Mouse (Mus musculus) lung, postnatal 36 days (tissue): ENCODE measurements around the gene Gm10477.
"Not testable (repeated sequence)": the region's sequence is repeated elsewhere in the genome, so short reads cannot be mapped to it uniquely, and the experiment has no call there.

Source experiments
- DNase-seq: peaks from one replicate; pipeline ENCODE4 v3.0.0; 2022; ENCODE audit warnings: mixed read lengths

Gene Gm10477

GRCm38 (mm10) chrX:56524442-56524841 is at the start of gene Gm10477:
Gene Gm10477 (plus strand): TSS chrX:56524742.
- not testable (repeated sequence) for DNase-seq

- peak; percentile 59 for DNase-seq
Measured at GRCm38 (mm10) chrX:56477553-56477952, 47.0 kb upstream of the Gm10477 start.

- peak; percentile 19 for DNase-seq
Measured at GRCm38 (mm10) chrX:56481906-56482305, 42.6 kb upstream of the Gm10477 start.

- DNase-seq: peak; percentile 91
Measured at GRCm38 (mm10) chrX:56489758-56490157, 34.8 kb upstream of the Gm10477 start.

- no peak for DNase-seq
Measured at GRCm38 (mm10) chrX:56497241-56497640, 27.3 kb upstream of the Gm10477 start.

GRCm38 (mm10) chrX:56531266-56531665 is 6.7 kb downstream of the Gm10477 start:
- DNase-seq: peak; percentile 81

- DNase-seq: peak; percentile 6
Measured at GRCm38 (mm10) chrX:56537162-56537561, 12.6 kb downstream of the Gm10477 start.

GRCm38 (mm10) chrX:56549506-56549905 is 25.0 kb downstream of the Gm10477 start, which contains the start of gene Gm648:
Gene Gm648 (minus strand): TSS chrX:56549606.
- DNase-seq: no peak

GRCm38 (mm10) chrX:56553584-56553983 is 29.0 kb downstream of the Gm10477 start:
- DNase-seq: no peak

GRCm38 (mm10) chrX:56572465-56572864 is 47.9 kb downstream of the Gm10477 start:
- DNase-seq: peak; percentile 35
